Mouse (Mus musculus) NIH3T3 (cell line): Measurements from ENCODE around the gene Egfl6.
A peak's percentile ranks its signal among the peaks of the same experiment; 100 is the strongest.
"Not testable (repeated sequence)": the region's sequence is repeated elsewhere in the genome, so short reads cannot be mapped to it uniquely, and the experiment has no call there.

ENCODE experiments used
- DNase-seq: peaks from one replicate; pipeline ENCODE4 v3.0.0-alpha.2; 2012; ENCODE audit warnings: low read depth

The Egfl6 gene

GRCm38 (mm10) chrX:166516631-166517030 lies 68.9 kb downstream of the Egfl6 start:
- DNase-seq, result no peak

GRCm38 (mm10) chrX:166515923-166516322 lies 69.6 kb downstream of the Egfl6 start:
- DNase-seq, result no peak

GRCm38 (mm10) chrX:166514035-166514434 lies 71.5 kb downstream of the Egfl6 start:
- not testable (repeated sequence) for DNase-seq

GRCm38 (mm10) chrX:166512071-166512470 lies 73.4 kb downstream of the Egfl6 start:
- DNase-seq, result no peak

GRCm38 (mm10) chrX:166511107-166511506 lies 74.4 kb downstream of the Egfl6 start:
- no peak for DNase-seq

- DNase-seq, result peak; percentile 97
Observed at GRCm38 (mm10) chrX:166509761-166510738, 75.5 kb downstream of the Egfl6 start.

- DNase-seq, result peak; percentile 86
Observed at GRCm38 (mm10) chrX:166504421-166504820, 81.1 kb downstream of the Egfl6 start.

GRCm38 (mm10) chrX:166499496-166500190 lies 85.9 kb downstream of the Egfl6 start:
- peak; percentile 69 for DNase-seq

- no peak for DNase-seq
Observed at GRCm38 (mm10) chrX:166497771-166498170, 87.7 kb downstream of the Egfl6 start.

- DNase-seq, result no peak
Observed at GRCm38 (mm10) chrX:166495052-166495451, 90.5 kb downstream of the Egfl6 start.

- DNase-seq, result peak; percentile 94
Observed at GRCm38 (mm10) chrX:166479365-166479983, 106.0 kb downstream of the Egfl6 start, which contains the start of gene Rab9. Rab9 (minus strand) TSS chrX:166479867.

- peak; percentile 66 for DNase-seq
Observed at GRCm38 (mm10) chrX:166478631-166479364, 106.7 kb downstream of the Egfl6 start.

- DNase-seq, result peak; percentile 34
Observed at GRCm38 (mm10) chrX:166477393-166477792, 108.1 kb downstream of the Egfl6 start.
